8 mouse cellular contexts compared by ENCODE assay signal in genomic region chr8:128654365-128655099, GRCm38 (mm10). TPM values are rescaled to one million over a fixed set of nuclear protein-coding genes. Genes with fewer than 3 reads are reported as not detected.
DNase-seq lines count a peak whose midpoint lies in the region; ATAC-seq and TF ChIP-seq lines count a peak whose summit lies in the region.

No protein-coding gene starts in this region.

- no peak overlapping the region; the same call in 1 of the 2 replicates for H3K9ac ChIP-seq in ES-E14 (ENCODE audit: insufficient read depth, low read depth, low read length, poor library complexity, severe bottlenecking)
- H3K9ac ChIP-seq in forebrain, postnatal 0 days: peak overlapping the region; percentile 39
- H3K9ac ChIP-seq in lung, embryonic 14.5 days: peak overlapping the region; percentile 38; the same call in 1 of the 2 replicates
- peak overlapping the region; percentile 42 for H3K9ac ChIP-seq in neural tube, embryonic 15.5 days (replicated peaks)

- peak; percentile 44 for DNase-seq in ES-E14 (ENCODE audit: low read depth, low spot score)
- DNase-seq in cerebellum, adult 11 months: peak; percentile 24
- peak; percentile 68 for DNase-seq in forebrain, postnatal 0 days
- DNase-seq in heart, postnatal 4 days: peak; percentile 83
- peak; percentile 23 to 34 for DNase-seq in layer of hippocampus, adult 8-10 months (ENCODE audit: low spot score in 2 of 2)
- DNase-seq in lung, embryonic 14.5 days: peak; percentile 90
- peak; percentile 32 for DNase-seq in thymus, adult 2 months

- peak; percentile 92 for ATAC-seq in forebrain, postnatal 0 days
- ATAC-seq in lung, embryonic 14.5 days (ENCODE audit: insufficient read depth): peak; percentile 96
- ATAC-seq in neural tube, embryonic 15.5 days (ENCODE audit: low FRiP score): peak; percentile 90

- H3K36me3 ChIP-seq in ES-E14 (ENCODE audit: control insufficient read depth, insufficient read depth, low read length, poor library complexity, severe bottlenecking): no peaks in the 10 kb centered on the region
- H3K36me3 ChIP-seq in forebrain, postnatal 0 days (ENCODE audit: insufficient read depth): no peaks in the 10 kb centered on the region
- no peaks in the 10 kb centered on the region for H3K36me3 ChIP-seq in lung, embryonic 14.5 days (ENCODE audit: insufficient read depth)
- H3K36me3 ChIP-seq in neural tube, embryonic 15.5 days: no peaks in the 10 kb centered on the region
- H3K36me3 ChIP-seq in thymus, adult 2 months (ENCODE audit: control insufficient read depth, insufficient read depth, low read length): no peaks in the 10 kb centered on the region

- TF ChIP-seq CTCF in forebrain, postnatal 0 days (IDR thresholded peaks at IDR 0.05; ENCODE audit: low read depth): no peak
- peak; percentile 9; the same call in 1 of the 2 replicates for TF ChIP-seq CTCF in lung, embryonic 14.5 days (IDR thresholded peaks at IDR 0.05; ENCODE audit: low read depth)
- TF ChIP-seq CTCF in thymus, adult 2 months (IDR thresholded peaks at IDR 0.05; ENCODE audit: borderline replicate concordance, control insufficient read depth, extremely low read depth, insufficient read depth, low read length, poor library complexity): no peak

- no peaks in the 10 kb centered on the region for H3K27me3 ChIP-seq in forebrain, postnatal 0 days (ENCODE audit: insufficient read depth, low read length)
- no peaks in the 10 kb centered on the region for H3K27me3 ChIP-seq in lung, embryonic 14.5 days (ENCODE audit: insufficient read depth, low read length)
- H3K27me3 ChIP-seq in neural tube, embryonic 15.5 days (replicated peaks): no peaks in the 10 kb centered on the region
- H3K27me3 ChIP-seq in thymus, adult 2 months (ENCODE audit: control insufficient read depth, insufficient read depth, low read length): no peaks in the 10 kb centered on the region

- in situ Hi-C loops in ES-E14 (cut with MboI; ENCODE audit: low sequenced_read_pairs in 2 of 2, unreplicated experiment in 2 of 2): no loop called here

- peak overlapping the region in 1 of 2 experiments; percentile 35; a peak in 2 of 4 replicates for H3K4me3 ChIP-seq in ES-E14 (ENCODE audit: insufficient read depth in 1 of 2, low read depth in 1 of 2, low read length in 2 of 2, poor library complexity in 1 of 2, severe bottlenecking in 1 of 2)
- peak overlapping the region; percentile 27 for H3K4me3 ChIP-seq in forebrain, postnatal 0 days (ENCODE audit: low read depth, low read length)
- H3K4me3 ChIP-seq in lung, embryonic 14.5 days (ENCODE audit: low read depth, low read length): peak overlapping the region; percentile 19; the same call in 1 of the 2 replicates
- H3K4me3 ChIP-seq in neural tube, embryonic 15.5 days (replicated peaks): peak overlapping the region; percentile 28; the same call in 1 of the 2 replicates
- H3K4me3 ChIP-seq in thymus, adult 2 months (ENCODE audit: control insufficient read depth, insufficient read depth, low read length): peak overlapping the region; percentile 13

- no peaks in the 10 kb centered on the region for H3K9me3 ChIP-seq in ES-E14 (ENCODE audit: control insufficient read depth, insufficient read depth, low read depth, low read length)
- H3K9me3 ChIP-seq in forebrain, postnatal 0 days (ENCODE audit: low read length): no peaks in the 10 kb centered on the region
- H3K9me3 ChIP-seq in lung, embryonic 14.5 days (ENCODE audit: low read depth, low read length): peaks cover 3% of the 10 kb centered on the region; the same call in 1 of the 2 replicates
- no peaks in the 10 kb centered on the region for H3K9me3 ChIP-seq in neural tube, embryonic 15.5 days (replicated peaks)

- 0 out of 4 replicates have a peak, but pooled peaks cover 0 to 2% of the 10 kb centered on the region in 2 experiments for H3K4me1 ChIP-seq in ES-E14 (ENCODE audit: control insufficient read depth in 2 of 2, insufficient read depth in 2 of 2, low read length in 2 of 2, poor library complexity in 1 of 2)
- peaks cover 5% of the 10 kb centered on the region; the same call in 1 of the 2 replicates for H3K4me1 ChIP-seq in forebrain, postnatal 0 days (ENCODE audit: insufficient read depth)
- 0 out of 2 replicates have a peak, but pooled peaks cover 5% of the 10 kb centered on the region for H3K4me1 ChIP-seq in lung, embryonic 14.5 days (ENCODE audit: insufficient read depth)
- H3K4me1 ChIP-seq in neural tube, embryonic 15.5 days: peaks cover 17% of the 10 kb centered on the region
- H3K4me1 ChIP-seq in thymus, adult 2 months (replicated peaks; ENCODE audit: control insufficient read depth, insufficient read depth, low read length): peaks cover 13% of the 10 kb centered on the region

- H3K4me2 ChIP-seq in forebrain, postnatal 0 days (ENCODE audit: low read depth): peak overlapping the region; percentile 64
- peak overlapping the region; percentile 60 for H3K4me2 ChIP-seq in lung, embryonic 14.5 days
- peak overlapping the region; percentile 60 for H3K4me2 ChIP-seq in neural tube, embryonic 15.5 days

- no peak overlapping the region for H3K27ac ChIP-seq in ES-E14 (ENCODE audit: insufficient read depth, low read depth, low read length, poor library complexity, severe bottlenecking)
- H3K27ac ChIP-seq in forebrain, postnatal 0 days (ENCODE audit: low read depth, low read length): peak overlapping the region; percentile 62
- H3K27ac ChIP-seq in lung, embryonic 14.5 days (ENCODE audit: low read depth): peak overlapping the region; percentile 98
- H3K27ac ChIP-seq in neural tube, embryonic 15.5 days (replicated peaks): peak overlapping the region; percentile 79
- H3K27ac ChIP-seq in thymus, adult 2 months (ENCODE audit: control insufficient read depth, insufficient read depth, low read length): peak overlapping the region; percentile 9

- WGBS in forebrain, postnatal 0 days: 2% methylated on average over 16 of the region's 16 CpGs
- 2% methylated on average over 16 of the region's 16 CpGs for WGBS in lung, embryonic 14.5 days
- under 1% methylated on average over 16 of the region's 16 CpGs for WGBS in neural tube, embryonic 15.5 days
- WGBS in thymus, adult 2 months: 10% methylated on average over 16 of the region's 16 CpGs

- TF ChIP-seq POLR2A in thymus, adult 2 months (IDR thresholded peaks at IDR 0.05; ENCODE audit: control insufficient read depth, extremely low read depth, insufficient read depth, low read length, poor library complexity): no peak

TF ChIP-seq in ES-E14, 5 proteins besides CTCF, POLR2A, EP300 and RAD21:
- 0 out of 2 replicates have a peak, but pooled peaks have one; percentile 20 for TF ChIP-seq CHD2 (IDR thresholded peaks at IDR 0.05; ENCODE audit: low read depth, low read length)
- no peak for TF ChIP-seq HCFC1 (IDR thresholded peaks at IDR 0.05; ENCODE audit: borderline replicate concordance, insufficient read depth, low read length)
TF ChIP-seq in ES-E14: peak in this region for 1.

RNA-seq across cellular contexts. Expression of gene Itgb1, which starts 30.9 kb away (rescaled TPM):
- 264 and 325 TPM in 2 replicates for total RNA-seq in ES-E14 (2012; rRNA removed)
- 56.7 and 82.3 TPM in 2 replicates for total RNA-seq in forebrain, postnatal 0 days (2014; rRNA removed)
- 55.6 and 61.5 TPM in 2 replicates for polyA plus RNA-seq in forebrain, postnatal 0 days (2015; fragmentation: Nextera tagmentation; extraction: Ambion mirVana)
- 100 to 1,000 TPM; 645 to 673 TPM for total RNA-seq in heart, postnatal 4 days (2021)
- total RNA-seq in layer of hippocampus, adult 8-10 months (2022): 10 to 100 TPM; 37.0 to 52.4 (median 45.1) TPM
- polyA plus RNA-seq in lung, embryonic 14.5 days (2014; fragmentation: Nextera tagmentation; extraction: Ambion mirVana): 394 and 415 TPM in 2 replicates
- polyA plus RNA-seq in neural tube, embryonic 15.5 days (2015; fragmentation: Nextera tagmentation; extraction: Ambion mirVana): 91.7 and 119 TPM in 2 replicates
- polyA plus RNA-seq in thymus, adult 2 months (2012; rRNA removed): 29.3 and 30.6 TPM in 2 replicates

Comparison
In these comparisons a context has a peak if more than half of its experiments do, and no peak if none do; other contexts are left out.
1. DNase-seq: peak in every context shown above with its lines; median percentile 90 in lung, embryonic 14.5 days; 83 in heart, postnatal 4 days; 68 in forebrain, postnatal 0 days; 44 in ES-E14; 32 in thymus, adult 2 months; 28 in layer of hippocampus, adult 8-10 months; 24 in cerebellum, adult 11 months.